Mouse (Mus musculus) MEL (cell line): ENCODE measurements around the gene Ntn3.

Source experiments
- CHD2 ChIP-seq: IDR thresholded peaks from 2 replicates; pipeline ENCODE4 v1.6.1; 2011; ENCODE audit warnings: low read length, improper control_type of control experiment
- CTCF ChIP-seq, 3 experiments: IDR thresholded peaks in 2 of 3; conservative IDR thresholded peaks in 1 of 3; 2 replicates each; pipeline ENCODE4 v1.5.1; 2011 to 2012; ENCODE audit warnings: low read length in 3 of 3, low read depth in 2 of 3, mild to moderate bottlenecking in 2 of 3, improper control_type of control experiment in 1 of 3, inconsistent platforms in 1 of 3, mixed read lengths in 1 of 3, moderate library complexity in 1 of 3; ENCODE audit not compliant: control insufficient read depth in 1 of 3, insufficient read depth in 1 of 3, poor library complexity in 1 of 3, severe bottlenecking in 1 of 3
- ETS1 ChIP-seq: IDR thresholded peaks from 2 replicates; pipeline ENCODE4 v1.6.1; 2012; ENCODE audit warnings: low read depth, mild to moderate bottlenecking, inconsistent platforms, low read length, improper control_type of control experiment, moderate library complexity
- JUND ChIP-seq: IDR thresholded peaks from 2 replicates; pipeline ENCODE4 v1.6.1; 2011; ENCODE audit warnings: low read depth, mild to moderate bottlenecking, improper control_type of control experiment, low read length
- MAFK ChIP-seq: IDR thresholded peaks from 2 replicates; pipeline ENCODE4 v1.6.1; 2011; ENCODE audit warnings: low read depth, mild to moderate bottlenecking, low read length, improper control_type of control experiment, borderline replicate concordance
- MEF2A ChIP-seq: IDR thresholded peaks from 2 replicates; pipeline ENCODE4 v1.6.1; 2014; ENCODE audit warnings: low read depth, mild to moderate bottlenecking, inconsistent platforms, low read length, improper control_type of control experiment; ENCODE audit not compliant: poor library complexity, insufficient replicate concordance, severe bottlenecking; ENCODE audit errors: extremely low read depth
- NELFE ChIP-seq: IDR thresholded peaks from 2 replicates; pipeline ENCODE4 v1.6.1; 2011; ENCODE audit warnings: low read depth, low read length, improper control_type of control experiment
- POLR2A ChIP-seq, 2 experiments: IDR thresholded peaks; 2 replicates each; pipeline ENCODE4 v1.6.1; 2011 to 2012; ENCODE audit warnings: low read length in 2 of 2, mild to moderate bottlenecking in 2 of 2, control low read depth in 1 of 2, improper control_type of control experiment in 1 of 2, low read depth in 1 of 2, moderate library complexity in 1 of 2; ENCODE audit not compliant: control insufficient read depth in 1 of 2, insufficient read depth in 1 of 2, poor library complexity in 1 of 2
- POLR2AphosphoS2 ChIP-seq: IDR thresholded peaks from 2 replicates; pipeline ENCODE4 v1.6.1; 2011; ENCODE audit warnings: low read length, improper control_type of control experiment
- TAL1 ChIP-seq: IDR thresholded peaks from 2 replicates; pipeline ENCODE4 v1.6.1; 2012; ENCODE audit warnings: mild to moderate bottlenecking, inconsistent platforms, low read length, moderate library complexity, mixed read lengths
- TCF12 ChIP-seq: IDR thresholded peaks from 2 replicates; pipeline ENCODE4 v1.6.1; 2014; ENCODE audit warnings: low read depth, mild to moderate bottlenecking, inconsistent platforms, low read length, improper control_type of control experiment, moderate library complexity
- ZC3H11A ChIP-seq: IDR thresholded peaks from 2 replicates; pipeline ENCODE4 v1.6.1; 2012; ENCODE audit warnings: low read depth, mild to moderate bottlenecking, inconsistent platforms, low read length, improper control_type of control experiment

GRCm38 (mm10) chr17:24195349-24195748 lies 14.0 kb downstream of the Ntn3 start:
- TF ChIP-seq CTCF (IDR thresholded peaks at IDR 0.05 in 2 of 3, conservative IDR thresholded peaks at IDR 0.05 in 1 of 3; ENCODE audit: control insufficient read depth in 1 of 3, insufficient read depth in 1 of 3, low read depth in 2 of 3, low read length in 3 of 3, poor library complexity in 1 of 3, severe bottlenecking in 1 of 3): no peak
- TF ChIP-seq POLR2A (IDR thresholded peaks at IDR 0.05; ENCODE audit: control insufficient read depth in 1 of 2, insufficient read depth in 1 of 2, low read depth in 1 of 2, low read length in 2 of 2, poor library complexity in 1 of 2): no peak
- no peak for TF ChIP-seq JUND
- TF ChIP-seq POLR2AphosphoS2: no peak
- no peak for TF ChIP-seq MEF2A
- no peak for TF ChIP-seq MAFK
- TF ChIP-seq ETS1: no peak
- TF ChIP-seq CHD2: no peak
- TF ChIP-seq ZC3H11A: no peak
- no peak for TF ChIP-seq NELFE
- no peak for TF ChIP-seq TAL1
- TF ChIP-seq TCF12: no peak
